Mouse (Mus musculus) ES-Bruce4 (cell line): ENCODE results near the gene Plekhg6.

Experiments used
- CTCF ChIP-seq: IDR thresholded peaks from one replicate; pipeline ENCODE4 v1.8.1; 2011; ENCODE audit warnings: low read depth, low read length
- EP300 ChIP-seq: IDR thresholded peaks from 2 replicates; pipeline ENCODE4 v1.6.1; 2011; ENCODE audit warnings: low read depth, low read length; ENCODE audit not compliant: insufficient read depth
- POLR2A ChIP-seq: IDR thresholded peaks from one replicate; pipeline ENCODE4 v1.8.1; 2011; ENCODE audit warnings: low read length; ENCODE audit not compliant: insufficient read depth

DNA sequence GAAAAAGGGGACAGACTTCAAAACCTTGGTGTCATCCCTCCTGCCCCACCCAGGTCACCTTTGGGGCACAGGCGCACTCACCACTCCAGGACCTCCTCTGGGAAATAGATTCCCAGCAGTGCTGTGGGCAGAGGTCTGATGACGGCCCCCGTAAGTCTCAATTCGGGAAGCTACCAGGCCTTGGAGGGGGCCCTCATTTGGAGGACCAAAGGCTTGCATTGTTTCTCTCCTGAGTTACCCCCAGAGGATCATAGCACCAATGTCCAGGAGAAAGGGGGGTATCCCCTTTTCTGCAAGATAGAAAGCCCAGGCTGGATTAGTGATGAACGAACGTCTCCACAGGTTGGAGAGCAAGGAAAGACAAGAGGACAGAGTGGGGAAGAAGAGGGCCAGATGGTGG lies 2.0 kb downstream of the Plekhg6 start:
- TF ChIP-seq EP300 = no peak
- no peak for TF ChIP-seq CTCF
- TF ChIP-seq POLR2A = no peak
